Mouse (Mus musculus): ENCODE data around the gene Arntl. TPM values are rescaled to one million over a fixed set of nuclear protein-coding genes. Genes with fewer than 3 reads are reported as not detected.

The Arntl gene
- total RNA-seq (2023; ENCODE audit: inconsistent age) = 23.9 to 27.9 TPM (median 26.6 TPM) in 4 replicates

DNA sequence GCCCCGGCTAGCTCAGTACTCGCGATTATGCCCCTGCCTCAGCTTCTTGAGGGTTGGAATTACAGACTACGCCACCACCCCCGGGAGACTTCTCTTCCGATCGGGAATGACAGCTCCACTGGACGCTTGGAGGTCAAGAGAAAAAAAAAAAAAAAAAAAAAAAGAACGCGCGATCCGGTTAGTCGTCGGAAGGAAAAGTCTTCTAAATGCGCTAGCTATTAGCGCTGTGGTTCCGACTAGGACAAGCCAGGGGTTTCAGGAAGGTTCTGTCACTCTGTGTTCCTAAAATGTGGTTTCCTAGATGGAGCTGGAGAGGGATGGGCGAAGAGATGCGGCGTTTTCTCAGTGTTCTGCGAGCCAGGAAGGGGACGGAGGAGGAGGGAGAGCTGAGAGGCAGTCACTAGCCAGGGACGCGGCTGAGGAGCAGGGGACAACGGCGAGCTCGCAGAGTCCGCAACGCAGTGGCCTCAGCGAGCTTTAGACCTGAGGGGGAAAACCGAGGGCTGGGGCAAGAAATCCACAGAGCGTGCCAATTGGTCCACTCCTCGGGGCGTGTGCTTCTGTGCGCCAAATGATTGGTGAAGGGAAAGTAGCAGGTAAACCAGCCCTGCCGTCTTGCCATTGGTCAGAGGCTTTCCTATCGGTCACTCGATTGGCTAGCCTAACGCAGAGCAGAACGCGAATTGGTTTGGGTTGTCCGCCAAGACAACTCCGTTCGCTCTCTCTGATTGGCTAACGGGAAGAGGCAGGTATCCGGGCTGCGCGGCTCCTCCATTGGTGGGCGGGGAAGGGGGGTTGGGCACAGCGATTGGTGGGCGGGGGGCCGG lies at the start of gene Arntl:
Arntl (plus strand) TSS at position 822 of the 827 bp plus-strand sequence.

Other genes starting within 250 kb of the Arntl start
- 17.9 to 22.6 TPM (median 20.3 TPM) in 4 replicates for gene Btbd10, start 161.9 kb downstream of the Arntl start, total RNA-seq (2023; ENCODE audit: inconsistent age)
- gene Pth, start 181.1 kb downstream of the Arntl start, total RNA-seq (2023; ENCODE audit: inconsistent age) = not detected in 4 replicates

All from B cell, adult (primary cell).